Mouse (Mus musculus) ES-Bruce4 (cell line): ENCODE data around the gene Bub1b.
"Not testable (repeated sequence)": the region's sequence is repeated elsewhere in the genome, so short reads cannot be mapped to it uniquely, and the experiment has no call there.

Experiments used
- CTCF ChIP-seq: IDR thresholded peaks from one replicate; pipeline ENCODE4 v1.8.1; 2011; ENCODE audit warnings: low read depth, low read length
- POLR2A ChIP-seq: IDR thresholded peaks from one replicate; pipeline ENCODE4 v1.8.1; 2011; ENCODE audit warnings: low read length; ENCODE audit not compliant: insufficient read depth

GRCm38 (mm10) chr2:118650697-118651096 lies 52.7 kb downstream of the Bub1b start:
- TF ChIP-seq CTCF, POLR2A: not testable (repeated sequence)
